Mouse (Mus musculus) liver, adult (tissue): ENCODE measurements around the gene Hist1h3f.
"Not testable (repeated sequence)": the region's sequence is repeated elsewhere in the genome, so short reads cannot be mapped to it uniquely, and the experiment has no call there.

Experiments
- GATA4 ChIP-seq: IDR thresholded peaks from 2 replicates; pipeline ENCODE4 v1.6.1; 2014; ENCODE audit warnings: mild to moderate bottlenecking, low read length; ENCODE audit not compliant: insufficient replicate concordance

The Hist1h3f gene

DNA sequence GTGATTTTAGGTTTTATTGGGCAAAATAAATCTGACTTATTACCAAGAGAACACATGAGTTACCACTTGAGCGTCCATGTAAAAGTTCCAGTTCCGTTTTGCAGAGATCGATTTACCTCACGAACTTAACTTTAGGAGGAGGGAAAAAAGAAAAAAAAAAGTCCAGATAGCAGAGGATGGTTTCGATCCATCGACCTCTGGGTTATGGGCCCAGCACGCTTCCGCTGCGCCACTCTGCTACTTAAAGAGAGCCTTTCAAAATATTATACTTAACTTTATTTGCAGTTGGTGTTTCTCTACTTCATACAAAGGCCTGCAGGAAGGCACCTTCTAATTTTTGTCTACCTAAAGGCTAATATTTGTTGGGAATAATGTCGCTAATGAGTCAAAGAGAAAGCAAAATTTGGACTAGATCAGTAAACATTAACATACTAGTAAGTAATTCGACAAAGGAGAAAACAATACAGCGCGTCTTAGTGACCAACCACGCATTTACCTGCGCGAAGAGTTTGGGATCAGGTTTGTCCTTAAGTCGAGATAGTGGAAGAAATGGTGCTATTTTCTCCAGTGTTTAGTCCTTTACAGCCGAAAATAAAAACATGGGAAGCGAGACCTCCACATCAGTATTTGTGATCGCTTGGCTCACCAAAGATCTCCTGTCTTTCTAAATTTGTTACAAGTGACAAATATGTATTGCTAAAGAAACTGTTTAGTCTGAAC lies 13.5 kb upstream of the Hist1h3f start:
- TF ChIP-seq GATA4: peak; percentile 10; the same call in 1 of the 2 replicates

DNA sequence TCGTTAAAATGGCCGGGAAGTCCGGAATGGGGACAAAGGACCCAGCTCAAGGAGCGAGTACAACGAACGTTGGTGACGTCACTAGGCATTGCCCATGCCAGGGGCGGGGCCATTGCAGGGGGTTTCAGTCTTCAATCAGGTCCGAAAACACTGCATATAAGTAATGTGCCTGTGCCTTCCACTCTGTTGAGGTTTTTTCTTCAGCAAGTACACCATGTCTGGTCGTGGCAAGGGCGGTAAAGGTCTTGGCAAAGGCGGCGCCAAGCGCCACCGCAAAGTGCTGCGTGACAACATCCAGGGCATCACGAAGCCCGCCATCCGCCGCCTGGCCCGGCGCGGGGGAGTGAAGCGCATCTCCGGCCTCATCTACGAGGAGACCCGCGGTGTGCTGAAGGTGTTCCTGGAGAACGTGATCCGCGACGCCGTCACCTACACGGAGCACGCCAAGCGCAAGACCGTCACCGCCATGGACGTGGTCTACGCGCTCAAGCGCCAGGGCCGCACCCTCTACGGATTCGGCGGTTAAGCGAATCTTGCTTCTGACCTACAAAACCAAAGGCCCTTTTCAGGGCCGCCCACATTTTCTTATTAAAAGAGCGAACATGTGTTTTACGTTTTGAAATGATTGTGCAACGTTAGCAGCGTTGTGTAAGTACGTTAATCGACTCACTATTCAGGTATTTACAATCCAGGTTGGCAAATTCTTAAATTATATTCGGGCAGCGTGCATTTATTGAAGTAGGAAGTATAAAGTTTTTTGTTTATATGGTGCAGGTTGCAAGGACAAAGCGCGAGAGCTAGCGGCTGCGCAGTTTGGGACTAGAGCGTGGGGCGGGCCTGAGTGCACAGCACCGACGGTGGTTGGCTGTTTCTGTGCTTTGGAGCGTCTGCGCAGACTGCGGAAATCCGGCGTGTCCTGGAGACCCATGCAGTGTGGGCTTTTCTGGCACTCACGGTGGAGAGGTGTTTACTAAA lies 12.7 kb upstream of the Hist1h3f start, which contains the start of gene Hist1h4h:
TSS of gene Hist1h4h (plus strand) at position 150 of the 975 bp plus-strand sequence.
- no peak; the same call in 1 of the 2 replicates for TF ChIP-seq GATA4

DNA sequence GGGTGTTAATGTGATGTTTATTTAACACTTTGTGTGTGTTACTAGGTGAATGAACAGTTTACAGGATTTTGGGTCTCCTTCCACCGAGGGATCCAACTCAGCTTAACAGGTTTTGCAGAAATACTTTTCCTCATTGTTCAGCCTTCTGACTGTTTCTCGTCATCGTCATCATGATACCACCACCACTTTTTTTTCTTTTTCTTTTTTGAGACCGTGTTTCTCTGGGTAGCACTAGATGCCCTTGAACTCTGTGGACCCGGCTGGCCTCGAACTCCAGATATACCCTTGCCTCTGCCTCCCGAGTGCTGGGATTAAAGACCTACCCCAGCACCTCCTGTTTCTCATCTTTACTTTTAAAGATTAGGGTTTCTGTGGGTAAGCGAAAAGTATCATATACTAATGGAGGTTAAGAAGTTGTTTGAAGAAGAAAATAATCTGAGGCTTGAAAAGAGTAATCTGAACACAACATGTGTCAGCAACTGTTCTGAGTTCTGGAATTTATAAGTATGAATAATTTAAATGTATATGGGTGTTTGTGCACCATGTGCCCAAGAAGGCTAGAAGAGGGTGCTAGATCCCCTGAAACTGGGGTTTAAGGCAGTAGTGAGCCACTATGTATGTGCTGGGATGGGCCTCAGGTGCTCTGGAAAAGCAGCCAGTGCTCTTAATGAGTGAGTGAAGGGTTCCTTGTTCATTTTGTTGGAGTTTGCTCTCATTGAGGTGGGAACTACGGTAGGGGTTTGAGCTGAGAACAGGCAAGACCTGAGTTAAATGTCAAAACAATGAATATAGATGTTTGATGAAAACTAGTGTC lies 11.4 kb upstream of the Hist1h3f start:
- no peak for TF ChIP-seq GATA4

DNA sequence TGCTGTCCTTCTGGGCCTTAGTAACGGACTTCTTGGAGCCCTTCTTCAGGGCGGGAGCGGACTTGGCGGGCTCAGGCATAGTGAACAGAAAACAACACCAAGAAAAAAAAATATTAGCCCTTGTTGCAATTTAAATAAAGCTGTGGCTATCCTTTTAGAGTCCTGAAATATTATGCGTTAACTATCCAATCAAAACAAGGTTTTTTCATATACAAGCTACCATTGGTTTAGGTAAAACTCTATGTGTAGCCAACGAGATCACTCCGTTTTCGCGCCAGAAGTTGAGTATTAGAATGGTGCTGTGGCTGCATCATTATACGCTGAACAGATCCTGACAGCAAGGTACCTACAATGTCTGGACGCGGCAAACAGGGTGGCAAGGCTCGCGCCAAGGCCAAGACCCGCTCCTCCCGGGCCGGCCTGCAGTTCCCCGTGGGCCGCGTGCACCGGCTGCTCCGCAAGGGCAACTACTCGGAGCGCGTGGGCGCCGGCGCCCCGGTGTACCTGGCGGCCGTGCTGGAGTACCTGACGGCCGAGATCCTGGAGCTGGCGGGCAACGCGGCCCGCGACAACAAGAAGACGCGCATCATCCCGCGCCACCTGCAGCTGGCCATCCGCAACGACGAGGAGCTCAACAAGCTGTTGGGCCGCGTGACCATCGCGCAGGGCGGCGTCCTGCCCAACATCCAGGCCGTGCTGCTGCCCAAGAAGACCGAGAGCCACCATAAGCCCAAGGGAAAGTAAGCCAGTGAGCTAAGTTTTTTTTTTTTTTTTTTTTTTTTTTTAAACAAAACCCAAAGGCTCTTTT lies 10.1 kb upstream of the Hist1h3f start, which contains the start of gene Hist1h2af:
TSS of gene Hist1h2af (plus strand) at position 347 of the 808 bp plus-strand sequence.
- not testable (repeated sequence) for TF ChIP-seq GATA4

DNA sequence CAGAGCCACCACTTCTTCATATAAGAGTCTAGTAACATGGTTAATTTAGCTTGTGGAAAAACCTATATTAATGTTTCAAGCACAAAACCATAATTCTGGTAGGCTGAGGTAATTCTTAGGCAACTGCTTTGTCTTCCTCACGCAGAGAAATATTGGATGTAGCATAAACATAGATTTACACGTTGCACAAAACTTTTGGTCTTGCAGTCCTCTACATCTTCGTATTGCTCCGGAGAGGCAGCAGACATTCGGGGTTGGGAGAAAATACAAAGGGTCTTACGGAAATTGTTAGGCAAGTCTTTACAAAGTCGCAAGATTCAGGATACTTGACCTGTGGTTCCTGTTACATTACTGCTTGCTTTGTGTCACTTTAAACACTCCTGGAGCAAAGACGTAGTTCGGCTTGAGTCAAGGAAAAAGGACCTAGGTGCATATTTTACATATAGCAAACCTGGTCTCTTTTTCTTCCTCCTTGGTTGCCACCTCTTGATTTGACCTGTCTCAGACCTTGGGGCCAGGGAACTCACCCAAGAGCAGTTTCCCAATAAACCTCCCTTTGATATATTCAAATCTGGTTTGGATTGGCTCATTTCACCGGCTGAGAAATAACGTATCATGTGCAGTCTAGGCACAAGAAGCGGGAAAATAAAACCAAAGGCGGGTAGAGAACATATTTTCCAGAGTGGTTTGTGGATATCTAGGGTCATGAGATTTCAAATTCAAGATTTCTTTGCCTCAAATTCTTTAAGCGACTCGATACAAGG lies 9.3 kb upstream of the Hist1h3f start:
- no peak for TF ChIP-seq GATA4

DNA sequence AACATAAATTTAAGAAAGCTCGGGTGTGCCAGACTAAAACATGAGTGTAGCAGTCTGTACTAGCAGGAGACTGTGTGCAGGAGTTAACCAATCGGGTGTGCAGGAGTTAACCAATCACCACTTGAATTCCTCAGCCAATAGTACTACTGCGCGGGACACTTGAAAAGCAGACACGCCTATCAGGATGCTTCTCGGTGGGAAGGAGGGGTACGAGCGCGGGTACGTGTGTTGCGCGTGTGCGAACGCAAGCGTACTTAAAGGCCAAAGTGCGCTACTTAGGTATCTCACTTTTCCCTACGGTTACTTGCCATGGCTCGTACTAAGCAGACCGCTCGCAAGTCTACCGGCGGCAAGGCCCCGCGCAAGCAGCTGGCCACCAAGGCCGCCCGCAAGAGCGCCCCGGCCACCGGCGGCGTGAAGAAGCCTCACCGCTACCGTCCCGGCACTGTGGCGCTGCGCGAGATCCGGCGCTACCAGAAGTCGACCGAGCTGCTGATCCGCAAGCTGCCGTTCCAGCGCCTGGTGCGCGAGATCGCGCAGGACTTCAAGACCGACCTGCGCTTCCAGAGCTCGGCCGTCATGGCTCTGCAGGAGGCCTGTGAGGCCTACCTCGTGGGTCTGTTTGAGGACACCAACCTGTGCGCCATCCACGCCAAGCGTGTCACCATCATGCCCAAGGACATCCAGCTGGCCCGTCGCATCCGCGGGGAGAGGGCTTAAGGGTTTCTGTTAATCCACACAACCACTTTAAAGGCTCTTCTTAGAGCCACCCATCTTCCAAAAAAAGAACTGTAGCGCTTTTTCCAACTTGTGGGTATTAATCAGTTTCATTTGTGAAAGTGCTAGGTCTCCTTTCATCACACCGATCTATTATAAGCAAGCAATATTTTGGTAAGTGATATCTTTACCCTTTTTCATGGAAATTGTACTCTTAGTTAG lies 8.4 kb upstream of the Hist1h3f start, which contains the start of gene Hist1h3g:
TSS of gene Hist1h3g (plus strand) at position 286 of the 939 bp plus-strand sequence.
- not testable (repeated sequence) for TF ChIP-seq GATA4

DNA sequence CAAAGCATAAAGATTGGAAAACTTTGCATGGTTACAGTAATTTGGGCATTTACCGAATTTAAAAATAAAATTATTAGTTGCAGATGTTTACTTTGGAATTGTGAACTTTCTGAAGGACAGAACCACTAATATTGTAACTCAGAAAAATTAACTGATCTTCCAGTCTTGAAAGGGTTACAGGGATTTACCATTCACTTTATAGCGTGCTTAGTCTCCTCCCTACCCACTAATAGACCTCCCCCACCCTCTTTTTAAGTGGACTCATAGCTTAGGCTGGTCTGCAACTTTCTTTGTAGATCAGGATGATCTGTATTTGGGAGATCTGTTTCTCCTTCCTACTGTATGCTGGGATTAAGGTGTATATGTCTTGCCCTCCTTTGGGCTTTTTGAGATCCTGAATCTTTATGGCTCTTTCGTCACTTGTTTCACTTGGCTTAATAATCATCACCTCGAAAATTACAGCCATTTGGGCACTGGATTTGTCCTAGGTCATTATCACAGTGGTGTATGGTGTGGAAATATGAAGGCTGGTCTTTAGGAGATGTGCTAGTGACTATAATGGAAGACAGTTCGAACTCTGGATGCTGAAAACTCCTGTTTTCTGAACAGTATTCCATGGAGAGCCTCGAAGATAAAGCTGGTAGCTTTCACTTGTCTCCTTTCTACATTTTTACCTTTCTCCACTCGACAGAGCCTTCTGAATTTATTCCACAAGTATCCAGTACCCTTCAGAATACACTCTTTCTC lies 7.6 kb upstream of the Hist1h3f start:
- no peak for TF ChIP-seq GATA4

DNA sequence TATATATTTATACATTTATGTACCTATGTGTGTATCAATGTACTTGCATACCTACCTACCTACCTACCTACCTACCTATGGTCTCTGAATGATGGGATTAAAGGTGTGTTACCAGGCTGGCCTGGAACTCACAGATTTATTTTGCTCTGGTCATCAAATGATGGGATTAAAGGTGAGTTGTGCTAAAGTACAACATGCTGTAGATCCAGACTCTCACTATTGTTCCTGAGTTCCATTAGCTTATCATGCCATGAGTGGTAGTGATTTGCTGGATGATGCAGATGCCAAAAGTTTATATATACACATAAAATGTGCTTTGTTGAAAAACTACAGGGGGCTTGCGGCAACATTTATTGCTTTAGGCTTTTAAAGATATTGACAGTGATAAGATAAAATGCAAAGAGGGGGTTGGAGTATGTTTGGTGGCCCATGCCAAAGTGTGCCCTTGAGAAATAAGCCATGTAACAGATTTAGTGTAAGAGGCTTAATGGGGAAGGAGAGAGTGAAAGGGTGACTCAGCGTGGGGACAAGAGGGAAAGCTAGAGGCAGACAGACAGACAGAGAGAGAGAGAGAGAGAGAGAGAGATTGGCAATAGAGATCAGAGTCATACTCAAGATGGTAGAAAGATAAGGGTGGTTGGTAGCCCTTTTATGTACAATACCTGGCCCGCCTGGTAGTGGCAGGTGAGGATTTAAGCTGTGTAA lies 6.7 kb upstream of the Hist1h3f start:
- no peak for TF ChIP-seq GATA4

DNA sequence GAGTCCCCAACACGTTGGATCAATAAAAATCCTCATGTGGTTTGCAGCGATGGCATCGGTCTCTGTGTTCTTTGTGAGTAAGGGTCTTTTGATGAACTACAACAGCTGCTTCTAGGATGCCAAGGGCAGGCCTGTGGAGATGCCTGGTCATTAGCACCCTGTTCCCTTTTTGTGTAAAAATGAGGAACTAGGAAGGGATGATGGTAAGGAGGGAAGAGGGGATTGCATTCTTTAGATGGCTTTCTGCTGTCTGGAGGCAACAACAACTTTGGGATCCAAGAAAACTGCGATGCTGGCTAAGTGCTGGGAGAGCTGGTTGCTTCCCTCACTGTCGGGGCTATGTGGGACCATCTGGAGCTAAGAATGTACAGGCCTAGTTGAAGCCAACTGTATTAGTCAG lies 5.6 kb upstream of the Hist1h3f start:
- no peak for TF ChIP-seq GATA4

DNA sequence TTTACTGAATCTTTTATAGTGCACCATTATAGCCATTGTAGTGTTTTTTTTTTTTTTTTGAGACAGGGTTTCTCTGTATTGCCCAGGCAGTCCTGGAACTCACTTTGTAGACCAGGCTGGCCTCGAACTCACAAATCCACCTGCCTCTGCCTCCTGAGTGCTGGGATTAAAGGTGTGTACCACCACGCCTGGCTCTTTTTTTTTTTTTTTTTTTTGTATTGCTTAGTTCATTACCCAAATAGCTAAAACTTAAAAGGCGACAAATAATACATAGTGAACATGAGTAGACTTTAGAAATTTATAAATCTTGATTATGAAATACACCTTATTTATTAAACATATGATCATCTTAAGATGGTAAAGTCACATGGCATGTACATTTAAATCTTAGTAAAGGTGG lies 2.4 kb upstream of the Hist1h3f start:
- TF ChIP-seq GATA4: no peak

DNA sequence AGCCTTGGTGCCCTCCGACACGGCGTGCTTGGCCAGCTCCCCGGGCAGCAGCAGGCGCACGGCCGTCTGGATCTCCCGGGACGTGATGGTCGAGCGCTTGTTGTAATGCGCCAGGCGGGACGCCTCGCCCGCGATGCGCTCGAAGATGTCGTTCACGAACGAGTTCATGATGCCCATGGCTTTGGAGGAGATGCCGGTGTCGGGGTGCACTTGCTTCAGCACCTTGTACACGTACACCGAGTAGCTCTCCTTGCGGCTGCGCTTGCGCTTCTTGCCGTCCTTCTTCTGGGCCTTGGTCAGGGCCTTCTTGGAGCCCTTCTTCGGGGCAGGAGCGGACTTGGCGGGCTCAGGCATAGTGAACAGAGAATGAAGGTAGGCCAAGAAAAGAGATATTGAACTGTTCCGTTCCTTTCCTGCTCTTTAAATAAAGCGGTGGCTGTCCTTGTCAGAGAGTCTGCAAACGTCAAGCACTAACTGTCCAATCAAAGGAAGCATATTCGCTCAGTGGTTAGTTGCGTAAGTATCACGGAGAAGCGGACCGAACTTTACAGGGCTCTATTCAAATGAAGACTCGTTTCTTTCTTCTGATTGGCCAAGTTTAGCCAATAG lies 749 bp upstream of the Hist1h3f start, which contains the start of gene Hist1h2bh:
TSS of gene Hist1h2bh (minus strand) at position 394 of the 609 bp plus-strand sequence.
- not testable (repeated sequence) for TF ChIP-seq GATA4

DNA sequence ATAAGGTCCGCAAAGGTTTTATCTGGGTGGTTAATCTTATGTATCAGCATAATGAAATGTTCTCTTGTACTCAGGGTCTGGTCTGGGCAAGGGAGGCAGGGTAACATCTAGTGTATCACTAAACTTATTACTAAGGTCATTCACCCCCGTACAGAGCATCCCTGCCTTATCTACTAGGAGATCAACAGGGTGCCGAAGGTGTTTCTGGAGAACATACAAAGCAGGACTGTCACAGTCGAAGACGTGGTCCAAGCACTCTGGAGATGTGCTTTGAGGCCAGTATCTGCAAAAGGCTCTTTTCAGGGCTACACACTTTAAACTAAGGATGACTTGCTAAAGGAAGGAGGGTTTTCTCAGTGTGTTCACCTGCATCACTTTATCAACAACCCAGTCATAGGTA lies 2.8 kb downstream of the Hist1h3f start:
- TF ChIP-seq GATA4: no peak
